Mouse (Mus musculus) stomach, postnatal 0 days (tissue): ENCODE data around the gene Plcl2. TPM values are rescaled to one million over a fixed set of nuclear protein-coding genes. Genes with fewer than 3 reads are reported as not detected.
A peak's percentile ranks its signal among the peaks of the same experiment; 100 is the strongest.

Source experiments
- ATAC-seq: fragments of 200-750 bp; cut with Nextera tagmentation; 2 replicates; pipeline ENCODE4 v1.8.0; 2017; ENCODE audit not compliant: low FRiP score, low TSS enrichment
- DNase-seq: peaks from one replicate; pipeline ENCODE4 v3.0.0-alpha.2; 2016; ENCODE audit warnings: low spot score
- H3K27ac ChIP-seq: fragments of 300-500 bp; sonication (generic); replicated peaks from 2 replicates; pipeline ENCODE4 v1.5.1; 2014; ENCODE audit warnings: mild to moderate bottlenecking, control low read depth
- H3K27me3 ChIP-seq: fragments of 300-500 bp; sonication (generic); 2 replicates; pipeline ENCODE4 v1.6.1; 2014; ENCODE audit warnings: low read length; ENCODE audit not compliant: control insufficient read depth, insufficient read depth
- H3K36me3 ChIP-seq: fragments of 300-500 bp; sonication (generic); 2 replicates; pipeline ENCODE4 v1.6.1; 2014; ENCODE audit warnings: low read length, mixed read lengths; ENCODE audit not compliant: control insufficient read depth, insufficient read depth
- H3K4me1 ChIP-seq: fragments of 300-500 bp; sonication (generic); replicated peaks from 2 replicates; pipeline ENCODE4 v1.6.1; 2014; ENCODE audit warnings: antibody characterized with exemption; ENCODE audit not compliant: control insufficient read depth, insufficient read depth
- H3K4me2 ChIP-seq: fragments of 300-500 bp; sonication (generic); replicated peaks from 2 replicates; pipeline ENCODE4 v1.6.1; 2014; ENCODE audit warnings: low read depth, mild to moderate bottlenecking, control low read depth, moderate library complexity
- H3K4me3 ChIP-seq: fragments of 300-500 bp; sonication (generic); 2 replicates; pipeline ENCODE4 v1.5.1; 2014; ENCODE audit warnings: low read depth, low read length, control low read depth
- H3K9ac ChIP-seq: fragments of 300-500 bp; sonication (generic); 2 replicates; pipeline ENCODE4 v1.6.1; 2014; ENCODE audit warnings: mild to moderate bottlenecking, low read length, control low read depth, mixed read lengths
- H3K9me3 ChIP-seq: fragments of 300-500 bp; sonication (generic); 2 replicates; pipeline ENCODE4 v1.6.1; 2016; ENCODE audit warnings: low read length; ENCODE audit not compliant: control insufficient read depth
- CTCF ChIP-seq: IDR thresholded peaks from 2 replicates; pipeline ENCODE4 v1.5.1; 2016; ENCODE audit warnings: antibody characterized with exemption, low read depth, mild to moderate bottlenecking, moderate library complexity
- EP300 ChIP-seq: optimal IDR thresholded peaks from 2 replicates; pipeline ENCODE3; 2016; ENCODE audit warnings: antibody characterized with exemption
- WGBS: fragments of 180-500 bp; shearing (Covaris S2); extraction: QIAGEN DNeasy Blood & Tissue Kit; methylation state at CpG from one replicate; pipeline ENCODE4 v1.1.7; 2014; 5-methylcytosine and 5-hydroxymethylcytosine counted together
- polyA plus RNA-seq: library from polyadenylated mRNA; unstranded; fragments of >200 nt; fragmentation: Nextera tagmentation; extraction: Ambion mirVana; gene quantifications from 2 replicates; pipeline ENCODE4 v1.2.1, GENCODE M21; 2015

Plcl2 gene
- polyA plus RNA-seq, 1 experiment from 2014 or later = 2.3 TPM

DNA sequence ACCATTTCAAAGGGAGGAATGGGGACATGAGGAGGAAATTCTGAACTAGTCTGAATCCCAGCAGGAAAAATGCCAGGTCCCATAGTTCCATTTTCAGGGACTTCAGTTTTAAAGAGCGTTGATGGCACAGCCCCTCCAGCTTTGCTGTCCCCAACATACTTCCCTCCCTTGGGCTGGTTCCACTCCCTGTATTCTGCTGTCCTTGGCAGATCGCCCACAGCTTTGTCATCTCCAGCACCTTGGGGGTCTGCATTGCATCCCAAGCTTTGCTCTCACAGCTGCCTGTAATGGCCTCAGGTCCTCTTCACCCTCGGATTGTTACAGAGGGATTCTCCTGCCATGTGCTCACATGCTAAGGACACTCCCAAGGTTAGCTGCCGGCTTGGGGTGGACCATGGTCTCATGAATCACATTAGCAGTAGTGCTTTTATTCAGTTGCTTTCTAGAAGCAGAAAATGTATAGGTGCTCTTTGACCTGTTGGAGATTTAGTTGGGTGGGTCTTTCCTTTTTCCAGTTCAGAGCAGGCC lies 159.5 kb downstream of the Plcl2 start:
- no peak overlapping the region for H3K27ac ChIP-seq
- H3K9me3 ChIP-seq = no peaks in the 10 kb centered on the region
- no peak overlapping the region for H3K4me2 ChIP-seq
- no peak for TF ChIP-seq CTCF
- no peak for TF ChIP-seq EP300
- no peaks in the 10 kb centered on the region for H3K27me3 ChIP-seq
- no peaks in the 10 kb centered on the region for H3K36me3 ChIP-seq
- DNase-seq (no peak), ATAC-seq (no peak)
- 78% methylated on average over 4 of the region's 4 CpGs for WGBS
- H3K4me1 ChIP-seq = no peaks in the 10 kb centered on the region
- no peak overlapping the region for H3K9ac ChIP-seq
- H3K4me3 ChIP-seq = no peak overlapping the region

DNA sequence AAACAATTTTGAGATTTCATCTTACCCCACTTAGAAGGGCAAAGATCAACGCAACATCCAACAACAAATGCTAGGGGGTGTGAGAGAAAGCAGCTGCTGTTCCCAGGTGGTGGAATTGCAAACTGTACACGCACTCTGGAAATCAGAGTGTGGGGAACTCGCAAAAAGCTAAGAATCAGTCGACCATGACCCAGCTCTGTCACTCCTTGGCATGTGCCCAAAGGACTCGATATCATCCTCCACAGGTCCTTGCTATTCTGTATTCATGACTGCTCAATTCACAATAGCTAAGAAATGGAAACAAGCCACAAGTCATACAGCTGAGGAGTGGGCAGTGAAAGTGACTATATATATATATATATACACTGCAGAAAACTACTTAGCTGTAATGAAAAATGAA lies 162.2 kb downstream of the Plcl2 start:
- DNase-seq = no peak
- no peaks in the 10 kb centered on the region for H3K4me1 ChIP-seq
- ATAC-seq = no peak
- H3K9me3 ChIP-seq = no peaks in the 10 kb centered on the region
- no peaks in the 10 kb centered on the region for H3K27me3 ChIP-seq
- WGBS = 62% methylated on average over 5 of the region's 5 CpGs
- no peak for TF ChIP-seq EP300
- no peak for TF ChIP-seq CTCF
- no peaks in the 10 kb centered on the region for H3K36me3 ChIP-seq
- H3K27ac ChIP-seq = no peak overlapping the region
- no peak overlapping the region for H3K4me3 ChIP-seq
- no peak overlapping the region for H3K9ac ChIP-seq
- no peak overlapping the region for H3K4me2 ChIP-seq

DNA sequence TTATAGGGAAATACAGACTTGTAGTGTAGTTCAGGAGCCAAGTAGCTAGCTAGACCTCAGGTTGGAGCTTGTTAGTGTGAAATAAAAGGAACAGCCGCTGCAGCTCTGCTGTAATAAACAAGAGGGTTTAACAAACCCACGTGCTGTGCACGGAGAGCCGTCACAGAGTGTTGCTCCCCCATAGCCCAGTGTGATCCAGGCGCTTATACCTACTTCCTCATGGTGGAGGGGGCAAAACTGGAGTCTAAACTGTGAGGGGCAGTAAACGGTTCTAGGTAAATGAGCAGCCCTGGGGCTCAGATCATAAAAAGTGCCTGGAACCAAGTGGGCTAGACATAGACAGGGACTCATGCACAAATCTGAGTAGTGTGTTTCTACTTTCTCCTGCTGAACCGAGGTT lies 165.4 kb downstream of the Plcl2 start:
- 63% methylated on average over 7 of the region's 7 CpGs for WGBS
- DNase-seq = no peak
- Histone ChIP-seq H3K9me3 (no peaks in the 10 kb centered on the region), H3K27ac (no peak overlapping the region), H3K9ac (no peak overlapping the region), H3K4me1 (no peaks in the 10 kb centered on the region), H3K4me2 (no peak overlapping the region), H3K27me3 (no peaks in the 10 kb centered on the region), H3K36me3 (no peaks in the 10 kb centered on the region), H3K4me3 (no peak overlapping the region)
- TF ChIP-seq EP300 = no peak
- no peak for TF ChIP-seq CTCF
- no peak for ATAC-seq

DNA sequence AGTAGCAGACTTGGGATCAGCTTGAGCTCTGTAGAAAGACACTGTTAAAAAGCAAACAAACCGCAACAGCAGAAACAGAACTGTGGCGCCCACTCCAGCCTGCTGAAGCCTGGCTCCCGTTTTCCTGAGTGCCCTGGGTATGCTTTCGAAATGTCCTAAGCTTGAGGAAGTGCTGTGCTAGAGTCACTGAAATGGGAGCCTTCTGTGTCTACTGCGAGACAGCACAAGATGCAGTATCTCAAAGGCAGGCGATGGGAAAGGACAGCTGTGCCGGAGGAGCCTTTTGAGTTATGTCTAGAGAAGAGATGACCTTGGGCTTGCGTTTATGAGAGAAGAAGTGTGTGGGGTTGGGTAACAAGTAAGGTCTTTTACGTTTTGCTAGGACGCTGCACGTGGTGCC lies 166.0 kb downstream of the Plcl2 start:
- no peaks in the 10 kb centered on the region for H3K9me3 ChIP-seq
- ATAC-seq (no peak), DNase-seq (no peak)
- H3K36me3 ChIP-seq = no peaks in the 10 kb centered on the region
- H3K27me3 ChIP-seq = no peaks in the 10 kb centered on the region
- no peak overlapping the region for H3K27ac ChIP-seq
- H3K4me3 ChIP-seq = no peak overlapping the region
- no peak overlapping the region for H3K4me2 ChIP-seq
- 61% methylated on average over 11 of the region's 11 CpGs for WGBS
- no peak for TF ChIP-seq EP300
- TF ChIP-seq CTCF = no peak
- H3K9ac ChIP-seq = no peak overlapping the region
- no peaks in the 10 kb centered on the region for H3K4me1 ChIP-seq

DNA sequence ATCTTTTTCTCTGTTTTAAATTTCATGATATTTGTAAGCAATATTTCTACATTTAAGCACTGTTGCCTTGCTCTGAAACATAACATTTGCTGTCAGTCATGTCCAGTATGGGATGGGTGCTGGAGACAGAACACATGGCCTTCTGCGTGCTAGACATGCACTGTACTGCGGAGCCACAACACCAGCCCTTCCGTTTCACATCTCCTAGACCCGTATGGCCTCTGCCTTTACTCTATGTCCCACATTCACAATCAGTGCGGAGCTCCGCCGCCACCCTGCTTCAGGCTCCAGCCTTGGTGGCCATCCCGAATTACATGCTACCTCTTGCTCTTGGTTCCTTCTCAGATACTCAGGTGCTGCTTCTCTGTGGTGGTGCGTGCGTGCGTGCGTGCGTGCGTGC lies 168.1 kb downstream of the Plcl2 start:
- DNase-seq (no peak), ATAC-seq (no peak)
- no peak overlapping the region for H3K9ac ChIP-seq
- no peak overlapping the region for H3K4me2 ChIP-seq
- H3K36me3 ChIP-seq = no peaks in the 10 kb centered on the region
- WGBS = 94% methylated on average over 14 of the region's 14 CpGs
- H3K9me3 ChIP-seq = no peaks in the 10 kb centered on the region
- H3K27ac ChIP-seq = no peak overlapping the region
- TF ChIP-seq EP300 (no peak), CTCF (no peak)
- H3K27me3 ChIP-seq = no peaks in the 10 kb centered on the region
- H3K4me1 ChIP-seq = no peaks in the 10 kb centered on the region
- no peak overlapping the region for H3K4me3 ChIP-seq

DNA sequence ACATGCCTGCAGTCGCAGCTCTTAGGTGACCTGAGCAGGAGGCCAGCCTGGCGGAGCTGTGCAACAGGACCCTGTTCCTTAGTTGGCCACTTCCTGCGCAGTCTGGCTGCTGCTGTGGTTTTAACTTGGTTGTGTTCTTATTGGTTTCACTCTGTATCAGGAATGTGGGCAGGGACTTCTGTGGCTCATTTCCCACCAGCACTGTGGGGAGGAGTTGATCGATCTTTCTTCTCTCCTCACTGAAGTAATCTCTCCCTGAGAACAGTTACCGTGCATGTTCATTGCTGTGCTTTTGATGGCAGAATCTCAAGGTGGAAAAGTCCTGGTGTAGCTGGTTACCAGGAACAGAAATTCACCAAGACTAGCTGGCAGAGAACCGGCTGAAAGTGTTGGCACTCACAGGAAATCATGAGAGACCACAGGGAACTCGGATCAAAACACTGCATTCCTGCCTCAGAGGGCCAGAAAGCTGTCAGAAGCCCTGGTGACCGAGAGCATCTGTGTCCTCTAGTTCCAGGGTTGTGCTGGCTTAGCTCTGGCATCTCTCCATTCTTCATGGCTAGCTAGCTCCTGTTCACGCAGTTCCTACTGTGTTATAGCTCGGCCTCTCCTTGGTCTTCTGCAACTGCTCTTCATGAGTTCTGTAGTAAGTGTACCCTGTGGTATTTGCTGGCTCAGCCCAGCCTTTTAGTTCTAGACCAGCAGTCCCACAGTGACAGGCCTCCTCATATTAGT lies 168.9 kb downstream of the Plcl2 start:
- no peak for DNase-seq
- ATAC-seq = peak; percentile 60; the same call in 1 of the 2 replicates
- TF ChIP-seq EP300 (no peak), CTCF (no peak)
- Histone ChIP-seq H3K9ac (no peak overlapping the region), H3K27ac (peak overlapping the region; percentile 63), H3K36me3 (no peaks in the 10 kb centered on the region), H3K4me2 (no peak overlapping the region), H3K4me1 (no peaks in the 10 kb centered on the region), H3K4me3 (no peak overlapping the region), H3K27me3 (no peaks in the 10 kb centered on the region), H3K9me3 (no peaks in the 10 kb centered on the region)
- WGBS = 37% methylated on average over 10 of the region's 10 CpGs
